Mouse (Mus musculus): Measurements from ENCODE around the gene 1700001C19Rik. TPM values are rescaled to one million over a fixed set of nuclear protein-coding genes. Genes with fewer than 3 reads are reported as not detected.
"Not testable (repeated sequence)": the region's sequence is repeated elsewhere in the genome, so short reads cannot be mapped to it uniquely, and the experiment has no call there.

The 1700001C19Rik gene
- total and polyA plus RNA-seq, 2 experiments: 11.7 to 16.2 TPM

DNA sequence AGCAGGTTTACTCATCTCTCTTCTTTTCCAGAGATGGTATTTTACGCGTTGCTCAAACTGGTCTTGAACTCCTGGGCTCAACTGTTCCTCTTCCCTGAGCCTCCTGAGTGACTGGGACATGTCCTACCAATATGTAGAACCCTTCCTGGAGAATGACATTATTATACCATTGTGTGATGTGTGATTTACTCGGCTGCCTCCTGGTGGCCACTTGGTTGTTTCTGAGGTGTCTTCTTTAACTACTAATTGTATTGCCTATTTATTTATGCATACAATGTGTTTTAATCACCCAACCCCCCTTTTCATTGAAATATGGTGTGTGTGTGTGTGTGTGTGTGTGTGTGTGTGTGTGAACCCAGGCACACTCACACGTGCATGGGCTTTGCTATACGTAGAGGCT is 6.4 kb downstream of the 1700001C19Rik start:
- Histone ChIP-seq H3K27me3 (ENCODE audit: control insufficient read depth, insufficient read depth, low read length) (no peaks in the 10 kb centered on the region), H3K27ac (replicated peaks; ENCODE audit: insufficient read depth, low read depth, low read length) (no peak overlapping the region), H3K36me3 (ENCODE audit: control insufficient read depth, insufficient read depth, low read length) (peaks cover 2% of the 10 kb centered on the region; the same call in 1 of the 2 replicates), H3K79me2 (ENCODE audit: control insufficient read depth, insufficient read depth, low read length) (no peaks in the 10 kb centered on the region), H3K4me1 (ENCODE audit: control insufficient read depth, insufficient read depth, low read length) (no peaks in the 10 kb centered on the region), H3K4me3 (ENCODE audit: insufficient read depth, low read depth, low read length) (no peak overlapping the region), H3K9ac (ENCODE audit: low read depth, low read length) (no peak overlapping the region)
- no peak for DNase-seq (ENCODE audit: extremely low read depth, low read depth, low spot score)
- TF ChIP-seq POLR2A (IDR thresholded peaks at IDR 0.05; ENCODE audit: extremely low read depth, insufficient read depth, low read length): no peak
- TF ChIP-seq CTCF (IDR thresholded peaks at IDR 0.05; ENCODE audit: low read depth, low read length): no peak
- WGBS: 80% methylated on average over 5 of the region's 5 CpGs

GRCm38 (mm10) chr17:47428831-47429304 is 8.3 kb downstream of the 1700001C19Rik start:
- 53% methylated on average over 8 of the region's 8 CpGs for WGBS
- Histone ChIP-seq H3K9ac (ENCODE audit: low read depth, low read length) (no peak overlapping the region), H3K27me3 (ENCODE audit: control insufficient read depth, insufficient read depth, low read length) (no peaks in the 10 kb centered on the region), H3K4me1 (ENCODE audit: control insufficient read depth, insufficient read depth, low read length) (peaks cover 4% of the 10 kb centered on the region), H3K4me3 (ENCODE audit: insufficient read depth, low read depth, low read length) (no peak overlapping the region), H3K79me2 (ENCODE audit: control insufficient read depth, insufficient read depth, low read length) (no peaks in the 10 kb centered on the region), H3K36me3 (ENCODE audit: control insufficient read depth, insufficient read depth, low read length) (peaks cover 2% of the 10 kb centered on the region; the same call in 1 of the 2 replicates), H3K27ac (replicated peaks; ENCODE audit: insufficient read depth, low read depth, low read length) (no peak overlapping the region)
- TF ChIP-seq CTCF (IDR thresholded peaks at IDR 0.05; ENCODE audit: low read depth, low read length) (peak; percentile 54), POLR2A (IDR thresholded peaks at IDR 0.05; ENCODE audit: extremely low read depth, insufficient read depth, low read length) (no peak)
- DNase-seq (ENCODE audit: extremely low read depth, low read depth, low spot score): no peak

DNA sequence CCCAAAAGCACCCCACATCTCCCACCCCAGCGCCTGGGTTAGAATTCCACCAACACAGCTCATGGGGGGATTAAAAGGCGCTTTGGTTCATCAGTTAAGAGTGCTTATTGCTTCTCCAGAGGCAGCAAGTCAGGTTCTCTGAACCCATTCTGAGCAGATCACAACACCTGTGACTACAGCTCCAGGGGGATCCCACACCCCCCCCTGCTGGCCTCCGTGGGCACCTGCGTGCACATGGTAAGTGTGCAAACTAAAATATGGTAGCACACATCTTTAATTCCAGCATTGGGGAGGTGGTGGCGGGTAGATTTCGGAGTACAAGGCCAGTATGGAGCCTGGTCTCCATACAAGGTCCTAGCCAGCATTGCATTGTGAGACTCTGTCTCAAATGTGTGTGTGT is 9.9 kb downstream of the 1700001C19Rik start:
- no peaks in the 10 kb centered on the region for H3K79me2 ChIP-seq (ENCODE audit: control insufficient read depth, insufficient read depth, low read length)
- DNase-seq (ENCODE audit: extremely low read depth, low read depth, low spot score): no peak
- H3K27ac ChIP-seq (replicated peaks; ENCODE audit: insufficient read depth, low read depth, low read length): no peak overlapping the region
- no peak overlapping the region for H3K9ac ChIP-seq (ENCODE audit: low read depth, low read length)
- peaks cover 2% of the 10 kb centered on the region; the same call in 1 of the 2 replicates for H3K36me3 ChIP-seq (ENCODE audit: control insufficient read depth, insufficient read depth, low read length)
- no peaks in the 10 kb centered on the region for H3K27me3 ChIP-seq (ENCODE audit: control insufficient read depth, insufficient read depth, low read length)
- H3K4me1 ChIP-seq (ENCODE audit: control insufficient read depth, insufficient read depth, low read length): peaks cover 4% of the 10 kb centered on the region
- WGBS: 83% methylated on average over 6 of the region's 6 CpGs
- TF ChIP-seq CTCF (IDR thresholded peaks at IDR 0.05; ENCODE audit: low read depth, low read length) (peak; percentile 55), POLR2A (IDR thresholded peaks at IDR 0.05; ENCODE audit: extremely low read depth, insufficient read depth, low read length) (no peak)
- no peak overlapping the region for H3K4me3 ChIP-seq (ENCODE audit: insufficient read depth, low read depth, low read length)

DNA sequence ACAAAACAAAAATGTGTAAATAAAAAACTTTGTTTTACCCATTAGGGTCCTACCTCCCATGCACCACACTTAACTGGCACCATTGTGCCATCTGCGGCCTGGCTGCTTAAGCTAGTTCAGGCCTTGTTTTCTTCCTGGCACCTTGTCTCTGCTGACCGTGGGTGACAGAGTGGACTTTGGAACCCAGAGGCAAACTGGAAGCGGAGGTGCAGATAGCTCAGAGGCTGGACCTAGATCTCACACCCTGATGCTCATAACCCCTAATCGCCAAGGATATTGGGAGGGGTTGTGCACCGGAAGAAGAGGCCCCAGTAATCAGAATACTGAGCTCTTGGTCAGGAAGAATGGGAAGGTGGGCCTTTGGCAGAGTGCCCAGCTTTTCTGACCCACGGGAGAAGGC is 13.0 kb downstream of the 1700001C19Rik start:
- peak; percentile 87 for DNase-seq (ENCODE audit: extremely low read depth, low read depth, low spot score)
- Histone ChIP-seq H3K27ac (replicated peaks; ENCODE audit: insufficient read depth, low read depth, low read length) (0 out of 2 replicates have a peak overlapping the region, but pooled peaks have one; percentile 4), H3K4me3 (ENCODE audit: insufficient read depth, low read depth, low read length) (no peak overlapping the region), H3K9ac (ENCODE audit: low read depth, low read length) (no peak overlapping the region), H3K36me3 (ENCODE audit: control insufficient read depth, insufficient read depth, low read length) (no peaks in the 10 kb centered on the region), H3K4me1 (ENCODE audit: control insufficient read depth, insufficient read depth, low read length) (peaks cover 4% of the 10 kb centered on the region), H3K79me2 (ENCODE audit: control insufficient read depth, insufficient read depth, low read length) (no peaks in the 10 kb centered on the region), H3K27me3 (ENCODE audit: control insufficient read depth, insufficient read depth, low read length) (no peaks in the 10 kb centered on the region)
- TF ChIP-seq CTCF (IDR thresholded peaks at IDR 0.05; ENCODE audit: low read depth, low read length) (no peak), POLR2A (IDR thresholded peaks at IDR 0.05; ENCODE audit: extremely low read depth, insufficient read depth, low read length) (no peak)
- WGBS: 15% methylated on average over 6 of the region's 6 CpGs

GRCm38 (mm10) chr17:47422616-47423015 is 14.6 kb downstream of the 1700001C19Rik start:
- H3K27me3 ChIP-seq (ENCODE audit: control insufficient read depth, insufficient read depth, low read length); H3K27ac ChIP-seq (replicated peaks; ENCODE audit: insufficient read depth, low read depth, low read length); H3K4me3 ChIP-seq (ENCODE audit: insufficient read depth, low read depth, low read length); H3K36me3 ChIP-seq (ENCODE audit: control insufficient read depth, insufficient read depth, low read length); H3K9ac ChIP-seq (ENCODE audit: low read depth, low read length); H3K4me1 ChIP-seq (ENCODE audit: control insufficient read depth, insufficient read depth, low read length); H3K79me2 ChIP-seq (ENCODE audit: control insufficient read depth, insufficient read depth, low read length); DNase-seq (ENCODE audit: extremely low read depth, low read depth, low spot score): not testable (repeated sequence)
- 93% methylated on average over 1 of the region's 1 CpGs for WGBS

- H3K27ac ChIP-seq (replicated peaks; ENCODE audit: insufficient read depth, low read depth, low read length): no peak overlapping the region
- TF ChIP-seq CTCF (IDR thresholded peaks at IDR 0.05; ENCODE audit: low read depth, low read length) (no peak), POLR2A (IDR thresholded peaks at IDR 0.05; ENCODE audit: extremely low read depth, insufficient read depth, low read length) (no peak)
- H3K79me2 ChIP-seq (ENCODE audit: control insufficient read depth, insufficient read depth, low read length): no peaks in the 10 kb centered on the region
- H3K4me1 ChIP-seq (ENCODE audit: control insufficient read depth, insufficient read depth, low read length): peaks cover 4% of the 10 kb centered on the region
- H3K9ac ChIP-seq (ENCODE audit: low read depth, low read length): no peak overlapping the region
- no peaks in the 10 kb centered on the region for H3K27me3 ChIP-seq (ENCODE audit: control insufficient read depth, insufficient read depth, low read length)
- 80% methylated on average over 3 of the region's 3 CpGs for WGBS
- DNase-seq (ENCODE audit: extremely low read depth, low read depth, low spot score): no peak
- H3K4me3 ChIP-seq (ENCODE audit: insufficient read depth, low read depth, low read length): no peak overlapping the region
- no peaks in the 10 kb centered on the region for H3K36me3 ChIP-seq (ENCODE audit: control insufficient read depth, insufficient read depth, low read length)
These were observed 15.6 kb downstream of the 1700001C19Rik start for GRCm38 (mm10) chr17:47421566-47421965.
